Mouse (Mus musculus) macrophage (primary cell): ENCODE results near the gene Vmn2r77. TPM values are rescaled to one million over a fixed set of nuclear protein-coding genes. Genes with fewer than 3 reads are reported as not detected.
"Not testable (repeated sequence)": the region's sequence is repeated elsewhere in the genome, so short reads cannot be mapped to it uniquely, and the experiment has no call there.

Experiments
- H3K27ac ChIP-seq: fragments of 350-480 bp; formaldehyde crosslinking; 2 replicates; pipeline ENCODE4 v1.9.0; 2021
- H3K36me3 ChIP-seq: fragments of 350-480 bp; formaldehyde crosslinking; 2 replicates; pipeline ENCODE4 v1.9.0; 2021; ENCODE audit errors: inconsistent target
- H3K4me3 ChIP-seq: fragments of 350-480 bp; formaldehyde crosslinking; 2 replicates; pipeline ENCODE4 v1.9.0; 2021; ENCODE audit errors: inconsistent target
- H3K79me2 ChIP-seq: fragments of 350-480 bp; formaldehyde crosslinking; 2 replicates; pipeline ENCODE4 v1.9.0; 2021; ENCODE audit errors: inconsistent target
- WGBS: methylation state at CpG from one replicate; pipeline ENCODE4 v1.1.7; 2026; ENCODE audit warnings: inconsistent platforms; ENCODE audit not compliant: missing documents; 5-methylcytosine and 5-hydroxymethylcytosine counted together
- polyA plus RNA-seq: library from polyadenylated mRNA; stranded (reverse); fragments of 250-400 nt; gene quantifications from 3 replicates; pipeline ENCODE4 v1.2.4, GENCODE M21; 2018; ENCODE audit warnings: inconsistent platforms
- total RNA-seq, 78 experiments: library from RNA; depleted of rRNA; stranded (reverse); fragments of 250-400 nt; gene quantifications; 1 replicate in 9 of 78; 2 replicates in 24 of 78; 3 replicates in 43 of 78; 4 replicates in 2 of 78; pipeline ENCODE4 v1.2.4; 2018; ENCODE audit warnings: inconsistent platforms in 56 of 78

Vmn2r77 gene
- not detected for total RNA-seq (2018; cell fraction: chromatin; rRNA removed)
- not detected for total RNA-seq (2018; cell fraction: cytosol; rRNA removed)
- not detected for total RNA-seq (2018; cell fraction: nucleus; rRNA removed)
- not detected in 3 replicates for polyA plus RNA-seq

GRCm38 (mm10) chr7:86794727-86795126, at the start of gene Vmn2r77:
Gene Vmn2r77 (plus strand): TSS chr7:86795027.
- Histone ChIP-seq H3K36me3 (no peaks in the 10 kb centered on the region), H3K79me2 (no peaks in the 10 kb centered on the region), H3K4me3 (no peak within 1 kb of the TSS), H3K27ac (no peak within 1 kb of the TSS)

DNA sequence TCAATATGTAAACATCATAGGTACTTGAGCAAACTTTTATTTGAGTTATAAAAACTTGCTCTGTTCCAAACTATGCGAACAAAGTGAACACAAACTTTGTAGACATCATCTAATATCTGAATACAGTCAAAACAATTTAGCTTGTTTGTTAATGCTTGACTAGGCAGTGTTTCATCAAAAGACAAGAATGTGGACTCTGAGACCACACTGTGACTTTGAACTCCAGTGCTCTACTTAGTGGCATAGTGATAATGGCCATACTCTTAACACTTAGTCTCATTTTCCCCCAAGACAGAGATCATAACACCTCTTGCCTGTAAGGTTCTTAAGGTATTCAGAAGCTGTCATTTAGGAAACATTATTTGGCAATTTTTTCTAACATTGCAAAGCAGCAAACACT, 34.1 kb upstream of the Vmn2r77 start:
- Histone ChIP-seq H3K27ac (no peak overlapping the region), H3K4me3 (no peak overlapping the region), H3K79me2 (no peaks in the 10 kb centered on the region), H3K36me3 (no peaks in the 10 kb centered on the region)
- WGBS = 71% methylated on average over 1 of the region's 1 CpGs

DNA sequence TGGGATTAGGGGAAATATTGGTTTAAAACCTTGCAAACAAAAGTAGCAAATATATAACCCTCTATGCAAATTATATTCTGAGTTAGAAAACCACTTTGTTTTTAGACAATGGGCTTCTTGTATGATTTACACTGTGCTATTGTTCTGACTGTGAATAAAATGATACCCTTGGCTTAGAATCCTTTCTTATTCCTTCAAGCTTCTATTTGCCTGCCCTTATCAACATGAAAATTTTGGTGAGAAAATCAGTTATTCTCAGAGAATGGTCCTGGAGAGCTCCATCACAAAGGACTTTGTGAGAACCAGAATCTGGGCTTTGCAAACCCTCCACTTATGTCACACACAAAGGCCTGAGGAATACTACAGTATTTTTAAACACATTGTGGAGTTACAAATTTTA, 30.2 kb upstream of the Vmn2r77 start:
- no peak overlapping the region for H3K27ac ChIP-seq
- no peak overlapping the region for H3K4me3 ChIP-seq
- H3K36me3 ChIP-seq = no peaks in the 10 kb centered on the region
- H3K79me2 ChIP-seq = no peaks in the 10 kb centered on the region

- H3K27ac ChIP-seq = no peak overlapping the region
- H3K36me3 ChIP-seq = no peaks in the 10 kb centered on the region
- H3K79me2 ChIP-seq = no peaks in the 10 kb centered on the region
- 80% methylated on average over 3 of the region's 3 CpGs for WGBS
- no peak overlapping the region for H3K4me3 ChIP-seq
Observed at GRCm38 (mm10) chr7:86771621-86772020, 23.2 kb upstream of the Vmn2r77 start.

GRCm38 (mm10) chr7:86775617-86776325, 19.1 kb upstream of the Vmn2r77 start, which contains the start of gene Folh1:
Gene Folh1 (minus strand): TSS chr7:86775943.
- 22% methylated on average over 11 of the region's 11 CpGs for WGBS
- Histone ChIP-seq H3K27ac (no peak within 1 kb of the TSS), H3K79me2 (no peaks in the 10 kb centered on the region), H3K4me3 (no peak within 1 kb of the TSS), H3K36me3 (no peaks in the 10 kb centered on the region)

GRCm38 (mm10) chr7:86815241-86815640, 20.4 kb downstream of the Vmn2r77 start:
- not testable (repeated sequence) for H3K4me3 ChIP-seq, H3K27ac ChIP-seq, H3K79me2 ChIP-seq, H3K36me3 ChIP-seq
- no CpG with 5 or more reads among the region's 5 CpGs for WGBS

- not testable (repeated sequence) for H3K27ac ChIP-seq, H3K36me3 ChIP-seq, H3K4me3 ChIP-seq, H3K79me2 ChIP-seq
- 79% methylated on average over 4 of the region's 6 CpGs for WGBS
Observed at GRCm38 (mm10) chr7:86815716-86816115, 20.9 kb downstream of the Vmn2r77 start.

- H3K27ac ChIP-seq = no peak overlapping the region
- H3K4me3 ChIP-seq = no peak overlapping the region
- no peaks in the 10 kb centered on the region for H3K79me2 ChIP-seq
- WGBS = 79% methylated on average over 1 of the region's 1 CpGs
- H3K36me3 ChIP-seq = no peaks in the 10 kb centered on the region
Observed at GRCm38 (mm10) chr7:86816466-86816865, 21.6 kb downstream of the Vmn2r77 start.

Other genes starting within 250 kb of the Vmn2r77 start
- not detected in 3 replicates for gene Olfr295, start 211.2 kb upstream of the Vmn2r77 start, polyA plus RNA-seq
- gene Olfr294, start 178.4 kb upstream of the Vmn2r77 start, polyA plus RNA-seq = not detected in 3 replicates
- gene Olfr293, start 146.0 kb upstream of the Vmn2r77 start, polyA plus RNA-seq = not detected in 3 replicates
- gene Olfr292, start 106.7 kb upstream of the Vmn2r77 start, polyA plus RNA-seq = not detected in 3 replicates
- gene Folh1, start 19.1 kb upstream of the Vmn2r77 start, polyA plus RNA-seq = not detected in 3 replicates
- gene Vmn2r78, start 120.1 kb downstream of the Vmn2r77 start, polyA plus RNA-seq = not detected in 3 replicates
- not detected in 3 replicates for gene Vmn2r79, start 201.1 kb downstream of the Vmn2r77 start, polyA plus RNA-seq